Mouse (Mus musculus) liver, adult (tissue): ENCODE measurements around the gene Slpi.
A peak's percentile ranks its signal among the peaks of the same experiment; 100 is the strongest.

Source experiments
- GATA4 ChIP-seq: IDR thresholded peaks from 2 replicates; pipeline ENCODE4 v1.6.1; 2014; ENCODE audit warnings: mild to moderate bottlenecking, low read length; ENCODE audit not compliant: insufficient replicate concordance

Slpi gene

DNA sequence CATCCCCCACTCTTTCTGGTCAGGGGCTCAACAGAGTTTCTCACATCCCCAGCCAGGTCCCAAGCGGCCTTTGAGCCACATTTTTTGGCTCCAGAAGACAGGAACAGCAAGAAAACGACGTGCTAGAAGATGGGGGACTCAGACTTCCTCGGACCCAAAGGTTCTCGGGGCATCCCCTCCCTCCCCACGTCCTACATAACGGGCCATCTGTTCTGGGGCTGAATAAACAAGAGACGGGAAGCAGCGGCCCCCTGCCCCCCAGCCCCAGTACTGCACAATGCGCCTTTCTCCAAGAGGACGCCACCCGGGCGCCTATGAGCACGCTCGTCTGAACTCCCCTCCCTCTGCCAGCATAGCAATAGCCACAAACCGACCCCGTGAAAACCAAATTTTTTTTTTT lies at the start of gene Slpi:
Gene Slpi (minus strand): TSS at position 76 of the 400 bp plus-strand sequence.
- TF ChIP-seq GATA4, result no peak

DNA sequence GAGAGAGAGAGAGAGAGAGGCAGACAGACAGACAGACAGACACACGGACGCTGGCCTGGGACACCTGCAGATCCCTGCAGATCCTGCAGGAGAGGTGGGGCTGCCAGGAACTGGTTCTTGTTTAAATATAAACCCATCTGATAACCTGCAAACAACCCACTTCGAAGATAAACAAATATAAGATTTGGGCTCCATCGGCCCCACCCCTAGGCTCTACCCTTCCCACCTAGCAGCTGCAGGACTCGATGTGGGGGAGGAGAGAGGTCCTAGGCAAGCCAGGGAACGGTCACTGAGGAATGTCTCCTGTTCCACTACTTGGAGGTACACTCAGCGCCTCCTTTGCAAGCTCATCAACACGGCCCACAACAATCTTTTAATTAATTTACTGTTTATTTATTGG lies 49.4 kb upstream of the Slpi start:
- TF ChIP-seq GATA4, result no peak

DNA sequence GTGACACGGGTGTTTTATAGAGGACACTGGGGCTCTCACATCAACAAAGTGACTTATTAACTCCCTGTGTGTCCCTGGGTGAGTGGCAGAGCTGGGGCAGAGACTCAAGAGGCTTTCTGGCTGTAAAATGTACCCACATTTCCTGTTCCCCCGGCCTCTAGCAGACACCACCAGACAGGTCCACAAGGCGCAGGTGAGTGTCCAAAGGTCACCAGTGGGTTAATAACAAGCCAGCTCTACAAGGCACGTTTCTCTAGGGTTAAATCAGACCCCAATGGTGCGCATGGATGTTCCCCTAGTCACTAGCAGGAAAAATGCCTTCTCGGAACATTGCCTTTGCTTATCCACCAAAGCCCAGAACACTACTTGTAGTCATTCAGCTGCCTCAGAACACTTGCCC lies 48.8 kb upstream of the Slpi start:
- TF ChIP-seq GATA4, result no peak

DNA sequence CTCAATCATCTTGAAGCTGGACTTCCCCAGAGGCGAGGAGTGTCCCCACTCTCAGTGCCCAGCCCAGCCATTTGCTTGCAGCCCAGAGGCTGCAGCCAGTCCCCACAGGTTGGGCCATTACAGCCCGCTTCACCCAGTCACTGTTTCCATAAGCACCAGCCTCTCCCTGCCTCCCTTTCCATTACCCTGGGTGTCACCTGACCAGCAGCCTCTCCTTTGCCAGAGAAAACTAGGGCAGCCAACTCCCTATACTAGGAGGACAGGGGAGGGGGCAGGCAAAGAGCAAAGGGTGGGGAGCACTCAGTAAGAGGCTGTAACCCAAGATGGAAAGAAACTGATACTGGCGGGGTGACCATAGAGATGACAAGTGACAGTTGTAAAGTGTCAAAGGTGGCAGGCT lies 48.1 kb upstream of the Slpi start:
- TF ChIP-seq GATA4, result no peak

DNA sequence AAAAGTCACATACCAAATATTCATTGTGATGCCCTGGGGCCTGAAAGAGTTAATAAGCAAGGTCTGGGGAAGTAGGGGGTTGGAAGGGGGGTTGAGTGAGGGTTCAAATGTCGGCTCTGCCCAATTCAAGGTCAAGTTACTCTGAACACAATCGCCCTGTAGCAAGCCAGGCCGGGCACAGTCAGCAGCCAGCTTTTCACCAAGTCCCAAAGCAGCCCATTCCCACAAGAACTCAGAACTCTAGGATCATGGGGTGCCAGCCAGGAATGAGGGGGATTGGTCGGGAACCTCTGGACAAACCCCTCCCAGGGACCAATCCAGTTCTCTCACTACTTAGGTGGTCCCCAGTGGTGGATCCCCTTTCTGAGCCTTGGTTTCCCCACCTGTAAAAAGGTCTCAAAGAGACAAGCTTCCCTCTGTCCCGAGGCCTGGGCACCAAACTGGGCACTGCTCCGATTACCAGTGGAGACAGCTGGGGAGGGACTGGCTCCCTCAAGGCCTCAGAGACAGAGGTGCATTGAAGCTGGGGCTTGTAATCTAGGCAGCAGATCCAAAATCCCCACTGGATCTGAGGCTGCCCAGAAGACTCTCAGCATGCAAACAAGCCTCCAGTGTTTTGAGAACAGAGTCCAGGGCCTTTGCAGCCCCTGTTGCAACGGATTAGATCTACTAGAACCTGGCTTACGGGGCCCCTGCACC lies 47.5 kb upstream of the Slpi start:
- no peak for TF ChIP-seq GATA4

DNA sequence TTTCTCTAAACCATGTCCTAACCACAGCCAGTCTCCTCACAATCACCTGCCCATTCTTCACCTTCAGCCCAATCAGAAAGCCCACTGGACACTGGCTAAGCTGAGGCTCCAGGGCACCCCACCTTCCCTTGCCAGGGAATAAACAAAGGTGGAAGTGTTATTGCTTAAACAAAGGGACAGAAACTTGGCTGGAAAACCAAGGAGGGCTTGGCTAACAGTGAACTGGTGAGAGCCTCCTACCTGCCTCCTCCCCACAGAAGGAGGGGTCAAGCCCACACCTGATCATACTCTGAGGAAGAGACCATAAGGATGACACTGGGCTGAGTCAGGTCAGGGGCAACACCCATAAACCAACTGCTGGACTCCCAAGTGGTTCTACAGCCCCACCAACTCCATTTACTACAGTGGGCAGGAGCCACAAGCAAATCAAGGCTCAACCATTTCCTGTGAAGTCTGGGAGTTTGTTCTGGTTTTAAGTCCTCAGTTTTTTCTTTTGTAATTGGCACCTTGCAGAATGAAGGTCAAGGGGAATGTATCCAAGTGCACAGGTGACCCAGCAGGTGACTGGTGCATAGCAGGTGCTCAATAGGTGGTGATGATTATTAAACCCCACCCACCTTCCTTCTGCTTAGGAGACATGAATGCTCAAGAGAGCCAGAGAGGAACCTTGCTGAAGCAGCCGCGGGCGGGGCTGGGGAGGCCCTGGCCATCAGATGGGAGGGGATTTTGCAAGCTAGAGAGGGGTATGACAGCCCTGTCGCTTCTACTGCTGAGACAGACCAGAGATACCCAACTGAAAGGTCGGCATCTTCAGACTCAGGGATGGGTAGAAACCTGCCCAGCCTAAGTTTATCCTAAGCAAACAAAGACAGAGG lies 46.6 kb upstream of the Slpi start:
- no peak for TF ChIP-seq GATA4

DNA sequence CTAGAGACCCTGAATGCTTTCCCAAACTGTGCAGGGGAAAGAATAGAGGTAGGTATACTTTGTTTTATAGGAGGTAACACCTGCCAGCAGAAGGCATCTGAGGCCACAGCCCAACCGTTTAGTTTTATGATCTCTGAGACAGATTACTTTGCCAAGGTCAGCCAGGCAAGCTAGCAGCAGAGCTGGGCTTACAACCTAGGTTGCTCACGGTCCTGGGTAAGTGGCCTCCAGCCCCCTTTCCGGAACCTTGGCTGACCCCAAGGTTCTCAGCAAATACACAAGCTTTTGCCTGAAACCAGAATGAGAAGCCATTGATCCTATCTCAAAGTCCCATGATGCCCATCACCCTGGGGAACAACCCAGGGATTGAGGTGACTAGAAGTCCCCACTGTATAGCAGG lies 45.8 kb upstream of the Slpi start:
- no peak for TF ChIP-seq GATA4

DNA sequence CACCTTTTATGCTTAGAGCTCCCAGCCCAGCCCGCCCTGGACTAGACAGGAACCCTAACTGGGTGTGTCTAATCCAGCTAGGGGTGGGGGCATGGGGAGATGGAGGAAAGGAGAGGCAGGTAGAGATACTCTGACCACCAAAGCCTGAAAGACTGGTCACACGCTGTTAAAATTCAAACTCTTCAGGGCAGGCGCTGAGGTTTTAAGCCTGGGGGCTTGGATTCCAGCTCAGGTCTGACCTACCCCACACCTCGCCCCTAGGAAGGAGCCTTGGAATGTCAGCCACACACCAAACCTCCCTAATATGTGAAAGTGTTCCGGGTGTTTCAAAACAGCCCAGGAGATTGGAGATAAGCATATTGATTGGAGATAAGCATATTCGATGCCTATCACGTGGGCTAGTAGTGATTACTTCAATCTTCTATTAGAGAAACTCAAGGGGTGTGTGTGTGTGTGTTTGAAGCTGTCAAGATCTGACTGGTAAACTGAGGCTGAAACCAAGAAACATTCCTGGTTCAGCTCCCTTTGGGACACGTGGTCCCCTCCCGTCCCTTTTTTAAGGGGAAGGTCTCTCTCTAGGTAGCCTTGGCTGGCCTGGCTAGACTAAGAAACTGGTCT lies 44.5 kb upstream of the Slpi start:
- TF ChIP-seq GATA4, result peak; percentile 97

DNA sequence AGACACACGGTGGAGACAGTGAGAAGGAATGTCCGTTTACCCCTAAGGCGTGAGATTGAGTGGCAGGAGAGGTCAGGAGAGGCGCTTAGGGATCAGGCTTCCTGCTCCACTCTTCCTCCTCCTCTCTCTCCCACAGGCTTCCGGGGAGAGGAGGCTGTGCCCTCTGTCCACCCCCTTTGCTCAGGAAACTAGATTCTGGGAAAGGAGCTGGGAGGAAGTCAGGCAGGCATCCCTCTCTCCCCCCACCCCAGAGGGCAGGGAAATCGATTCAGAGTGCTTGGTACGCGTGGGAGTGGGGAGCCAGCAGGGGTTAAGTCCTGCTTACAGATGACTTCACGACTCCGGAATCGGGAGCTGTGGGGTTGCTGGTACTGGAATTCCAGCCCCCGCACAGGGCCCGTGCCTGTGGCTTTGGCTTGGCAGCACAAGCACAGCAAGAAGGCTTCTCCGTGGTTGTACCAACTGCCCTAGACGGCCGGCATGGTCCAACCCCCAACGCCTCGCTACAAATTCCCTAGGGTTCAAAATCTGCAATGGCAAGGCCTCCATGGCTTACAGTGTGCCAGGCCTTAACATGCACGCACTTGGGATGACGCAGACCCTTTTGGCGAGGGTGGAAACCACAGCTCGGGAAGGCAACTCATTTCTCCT lies 43.8 kb upstream of the Slpi start:
- TF ChIP-seq GATA4, result no peak

DNA sequence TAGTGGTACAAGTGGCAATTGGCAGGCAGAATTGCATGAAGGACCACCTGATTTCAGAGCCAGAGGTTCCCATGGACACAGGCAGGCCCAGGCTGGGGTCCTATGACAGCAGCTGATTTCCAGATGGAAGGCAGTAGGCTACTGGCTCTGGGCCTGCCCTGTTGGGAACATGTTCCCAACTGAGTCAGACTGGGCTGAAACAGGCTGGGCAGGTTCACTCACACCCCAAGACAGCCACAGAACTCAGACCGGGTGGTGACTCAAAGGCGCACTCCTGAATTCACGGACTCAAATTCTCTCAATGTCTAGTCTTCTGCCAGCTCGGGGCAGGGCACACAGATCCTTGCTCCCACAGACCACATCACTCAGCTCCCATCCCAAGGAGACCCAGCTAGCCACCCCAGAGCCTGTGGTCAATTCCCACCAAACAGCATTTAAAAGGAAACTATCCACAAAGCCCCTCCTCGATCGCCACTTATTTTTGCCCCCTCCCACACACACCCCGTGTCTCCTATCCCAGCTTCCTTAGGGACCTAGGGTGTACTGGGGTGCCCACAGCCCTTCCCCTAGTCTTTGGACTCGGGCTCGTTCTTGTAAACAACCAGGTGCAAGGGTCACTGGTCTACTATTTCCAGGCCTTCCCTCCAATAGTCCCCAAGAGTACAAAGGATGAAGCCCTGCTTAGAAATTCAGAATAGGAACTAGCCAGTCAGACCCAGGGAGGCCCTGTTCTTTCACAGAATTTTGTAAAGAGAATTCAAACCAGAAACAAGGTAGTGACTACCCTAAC lies 43.0 kb upstream of the Slpi start:
- TF ChIP-seq GATA4, result no peak

DNA sequence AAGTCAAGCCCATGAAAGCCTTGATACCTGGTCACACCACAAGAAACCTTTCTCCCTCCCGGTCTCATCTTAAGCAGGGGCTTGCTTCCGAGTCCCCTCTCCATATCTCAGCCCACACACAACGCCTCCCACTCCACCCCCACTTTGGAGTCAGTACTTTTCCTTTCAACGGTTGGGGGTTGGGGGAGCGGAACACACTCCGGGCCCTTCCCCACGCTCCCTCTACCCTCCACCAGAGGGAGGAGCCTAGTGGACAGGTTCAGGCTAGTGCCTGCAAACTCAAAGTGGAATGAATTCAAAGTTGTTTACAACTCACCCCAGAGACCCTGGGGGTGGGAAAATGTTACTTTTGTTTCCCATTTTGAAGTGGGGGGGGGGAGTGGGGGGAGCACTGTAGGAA lies 41.8 kb upstream of the Slpi start:
- TF ChIP-seq GATA4, result no peak

DNA sequence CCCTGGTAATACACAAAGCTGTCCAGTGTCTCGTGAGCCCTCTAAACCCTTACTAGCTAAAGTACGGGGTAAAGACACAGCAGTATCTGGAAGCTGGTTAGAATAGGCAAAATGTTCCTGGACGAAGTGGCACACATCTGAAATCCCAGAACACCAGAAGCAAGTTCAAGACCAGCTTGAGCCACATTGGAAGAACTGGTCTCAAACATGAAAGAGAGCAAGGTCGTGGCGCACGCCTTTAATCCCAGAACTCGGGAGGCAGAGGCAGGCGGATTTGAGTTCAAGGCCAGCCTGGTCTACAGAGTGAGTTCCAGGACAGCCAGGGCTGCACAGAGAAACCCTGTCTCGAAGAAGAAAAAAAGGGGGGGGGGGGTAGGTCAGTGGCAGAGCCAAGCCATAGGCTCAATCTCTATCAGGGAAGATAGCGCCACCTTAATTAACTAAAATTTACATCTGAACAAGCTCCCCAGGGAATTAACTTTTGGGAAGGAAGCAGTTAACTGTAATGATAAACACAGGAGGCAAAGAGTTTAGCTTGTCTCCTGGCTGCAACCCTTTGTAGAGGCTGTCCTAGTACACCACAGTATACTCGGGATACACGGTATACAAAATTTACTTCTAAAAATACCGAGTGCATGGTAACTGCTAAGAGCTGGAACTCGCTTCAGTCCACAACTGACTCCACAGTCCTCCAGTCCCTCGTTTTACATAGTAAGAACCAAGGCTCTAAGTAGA lies 41.2 kb upstream of the Slpi start:
- no peak for TF ChIP-seq GATA4

DNA sequence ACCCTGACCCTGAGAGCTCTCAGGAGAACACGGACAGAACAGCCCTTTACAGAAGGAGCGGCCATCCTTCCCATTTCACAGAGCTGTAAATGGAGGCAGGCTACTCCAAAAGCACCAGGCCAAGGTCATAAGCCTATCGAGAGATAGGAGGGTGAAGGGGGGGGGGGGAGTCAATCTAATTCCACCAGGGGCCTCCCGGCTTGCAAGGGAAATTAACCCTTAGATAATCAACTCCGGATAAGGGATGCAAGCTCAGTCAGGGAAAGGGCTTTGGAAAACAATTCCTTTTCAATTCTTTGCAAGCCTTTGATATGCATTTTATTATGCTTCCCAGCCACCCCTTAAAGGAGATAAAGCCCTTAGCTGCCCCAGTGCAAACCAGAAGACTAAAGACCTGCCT lies 39.6 kb upstream of the Slpi start:
- no peak for TF ChIP-seq GATA4

DNA sequence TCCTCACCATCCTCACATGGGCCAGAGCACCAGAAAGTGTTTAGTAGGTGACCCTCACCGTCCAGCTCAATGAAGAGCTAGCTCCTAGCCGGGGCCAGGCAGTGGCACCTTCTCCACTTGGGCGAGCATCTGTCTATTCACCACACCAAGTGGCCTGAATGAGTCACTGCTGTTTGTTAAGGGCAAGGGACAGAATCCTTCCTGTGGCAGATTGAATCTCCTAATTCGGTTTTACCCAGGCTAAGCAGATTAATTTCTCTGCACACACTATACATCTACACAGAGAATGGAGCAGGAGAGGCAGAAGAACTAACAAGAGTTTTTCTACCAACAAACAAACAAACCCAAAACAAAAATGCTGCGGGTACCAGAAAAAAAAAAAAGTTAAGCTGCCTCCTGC lies 38.1 kb upstream of the Slpi start:
- TF ChIP-seq GATA4, result no peak
